Mouse (Mus musculus): ENCODE measurements around the gene Adamts2.

DNA sequence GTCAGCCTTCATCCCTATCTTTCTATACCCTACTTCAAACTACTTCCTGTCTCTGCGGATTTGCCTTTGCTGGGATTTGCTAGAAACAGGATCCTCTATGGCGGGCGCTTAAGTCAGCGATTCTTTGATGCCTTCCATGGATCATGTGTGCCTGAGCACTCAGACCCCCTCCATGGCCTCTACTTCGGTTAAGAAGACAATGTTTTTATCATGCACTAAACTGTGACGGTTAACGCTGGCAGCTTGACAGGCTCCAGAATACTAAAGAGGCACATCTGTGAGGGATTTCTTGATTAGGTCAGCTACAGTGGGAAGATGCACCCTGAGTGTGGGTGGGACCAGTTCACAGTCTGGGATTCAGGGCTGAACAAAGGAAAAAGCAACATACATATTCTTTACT, 101.5 kb downstream of the Adamts2 start:
- TF ChIP-seq CTCF (IDR thresholded peaks at IDR 0.05; ENCODE audit: extremely low read depth, insufficient read depth, low read length) (no peak), POLR2A (IDR thresholded peaks at IDR 0.05; ENCODE audit: extremely low read depth, insufficient read depth, low read length) (no peak)

Measured in cortical plate, adult 2 months (tissue).